Mouse (Mus musculus): ENCODE measurements at regions not wholly inside any gene's neighbourhood (a gene's known extent, or its start where the extent isn't known, plus 50 kb on each side); places are given as distances from the start of the nearest gene placed in this dataset.

DNA sequence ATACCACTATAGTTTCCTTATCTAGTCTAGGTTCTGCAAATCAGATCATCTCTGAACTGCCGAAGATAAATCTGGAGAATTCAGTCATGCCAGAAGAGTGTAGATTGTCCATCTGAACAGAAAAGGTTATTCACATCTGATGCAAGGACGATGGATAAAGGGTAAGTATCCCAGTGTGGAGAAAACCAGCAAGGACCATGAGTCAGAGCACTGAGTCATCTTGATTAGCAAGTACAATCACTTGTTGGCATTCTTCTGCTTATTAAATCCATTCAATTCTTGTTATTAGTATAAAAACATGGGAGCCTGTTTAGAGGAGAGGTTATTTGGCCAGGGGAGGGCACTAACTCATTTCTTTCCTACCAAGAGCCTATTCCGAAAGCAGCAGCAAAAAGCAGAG, 195.7 kb upstream of the Tas2r134 start:
- no peak for TF ChIP-seq USF1 (IDR thresholded peaks at IDR 0.05; ENCODE audit: low read depth)
- TF ChIP-seq FOSL1 (IDR thresholded peaks at IDR 0.05; ENCODE audit: insufficient read depth, low read length, poor library complexity, severe bottlenecking) = peak; percentile 13
- Histone ChIP-seq H3K79me3 (ENCODE audit: low read depth) (no peaks in the 10 kb centered on the region), H3K27me3 (ENCODE audit: control insufficient read depth, insufficient read depth, insufficient read length) (no peaks in the 10 kb centered on the region), H3K79me2 (ENCODE audit: control insufficient read depth, insufficient read depth) (no peaks in the 10 kb centered on the region), H3K36me3 (ENCODE audit: control insufficient read depth, insufficient read depth) (no peaks in the 10 kb centered on the region), H3ac (ENCODE audit: control insufficient read depth, insufficient read length, low read depth) (no peak overlapping the region), H3K4me3 (ENCODE audit: insufficient read depth, poor library complexity, severe bottlenecking) (no peak overlapping the region)

DNA sequence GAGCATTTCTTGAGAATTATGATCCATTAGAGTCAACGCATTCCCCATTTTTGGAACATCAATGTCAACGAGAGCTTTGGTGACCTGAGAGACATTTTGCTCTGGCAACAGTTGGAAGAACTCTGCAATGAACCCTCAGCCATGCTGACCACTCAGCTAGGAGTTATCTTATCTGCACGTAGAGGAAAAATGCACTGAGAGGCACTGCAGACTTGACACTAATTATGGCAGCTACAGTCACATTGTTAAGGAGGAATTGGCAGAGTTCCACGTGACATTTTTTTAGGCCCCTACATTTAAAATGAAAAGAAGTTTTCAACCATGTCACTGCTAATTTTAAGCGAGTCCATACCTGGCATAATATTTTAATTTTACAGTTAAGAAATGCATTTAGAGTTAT, 197.6 kb upstream of the Tas2r134 start:
- Histone ChIP-seq H3K4me3 (ENCODE audit: insufficient read depth, poor library complexity, severe bottlenecking) (no peak overlapping the region), H3K79me3 (ENCODE audit: low read depth) (no peaks in the 10 kb centered on the region), H3K27me3 (ENCODE audit: control insufficient read depth, insufficient read depth, insufficient read length) (no peaks in the 10 kb centered on the region), H3ac (ENCODE audit: control insufficient read depth, insufficient read length, low read depth) (no peak overlapping the region), H3K79me2 (ENCODE audit: control insufficient read depth, insufficient read depth) (no peaks in the 10 kb centered on the region), H3K36me3 (ENCODE audit: control insufficient read depth, insufficient read depth) (no peaks in the 10 kb centered on the region)
- TF ChIP-seq USF1 (IDR thresholded peaks at IDR 0.05; ENCODE audit: low read depth) (no peak), CTCF (IDR thresholded peaks at IDR 0.05; ENCODE audit: control insufficient read depth, insufficient read depth, insufficient read length) (no peak), MAX (IDR thresholded peaks at IDR 0.05) (no peak), MYOG (IDR thresholded peaks at IDR 0.05; ENCODE audit: control insufficient read depth, extremely low read depth, insufficient read length) (no peak)

DNA sequence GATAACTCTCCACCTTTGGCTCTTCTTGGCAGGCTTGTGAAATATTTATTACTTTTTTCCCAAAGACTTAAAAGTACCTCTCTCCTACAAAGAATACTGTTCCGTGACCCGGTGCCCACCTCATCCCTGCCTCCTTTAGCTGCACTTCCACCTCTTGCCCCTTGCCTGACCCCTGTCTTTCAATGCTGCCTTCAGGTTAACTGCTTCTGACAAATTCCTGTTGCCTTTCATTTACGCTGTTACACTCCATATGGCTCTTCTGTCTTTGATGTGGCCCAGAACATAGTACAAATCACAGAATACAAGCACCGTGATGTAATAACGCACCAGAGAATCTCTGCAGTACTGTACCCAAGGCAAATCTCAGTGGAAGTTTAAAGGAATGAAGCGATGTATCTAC, 204.9 kb upstream of the Tas2r134 start:
- Histone ChIP-seq H3K27me3 (ENCODE audit: control insufficient read depth, insufficient read depth, insufficient read length) (no peaks in the 10 kb centered on the region), H3K4me3 (ENCODE audit: insufficient read depth, poor library complexity, severe bottlenecking) (no peak overlapping the region), H3K79me3 (ENCODE audit: low read depth) (no peaks in the 10 kb centered on the region), H3K36me3 (ENCODE audit: control insufficient read depth, insufficient read depth) (no peaks in the 10 kb centered on the region), H3K79me2 (ENCODE audit: control insufficient read depth, insufficient read depth) (no peaks in the 10 kb centered on the region), H3ac (ENCODE audit: control insufficient read depth, insufficient read length, low read depth) (no peak overlapping the region)
- TF ChIP-seq CEBPB (IDR thresholded peaks at IDR 0.05; ENCODE audit: low read depth) = no peak
- no peak for TF ChIP-seq MYOG (IDR thresholded peaks at IDR 0.05; ENCODE audit: control insufficient read depth, extremely low read depth, insufficient read length)
- TF ChIP-seq CTCF (IDR thresholded peaks at IDR 0.05; ENCODE audit: control insufficient read depth, insufficient read depth, insufficient read length) = no peak
- TF ChIP-seq MYOD1 (IDR thresholded peaks at IDR 0.05; ENCODE audit: control insufficient read depth, insufficient read length, low read depth) = no peak
- no peak for TF ChIP-seq FOSL1 (IDR thresholded peaks at IDR 0.05; ENCODE audit: insufficient read depth, low read length, poor library complexity, severe bottlenecking)
- TF ChIP-seq MAX (IDR thresholded peaks at IDR 0.05) = no peak
- no peak for TF ChIP-seq USF1 (IDR thresholded peaks at IDR 0.05; ENCODE audit: low read depth)

DNA sequence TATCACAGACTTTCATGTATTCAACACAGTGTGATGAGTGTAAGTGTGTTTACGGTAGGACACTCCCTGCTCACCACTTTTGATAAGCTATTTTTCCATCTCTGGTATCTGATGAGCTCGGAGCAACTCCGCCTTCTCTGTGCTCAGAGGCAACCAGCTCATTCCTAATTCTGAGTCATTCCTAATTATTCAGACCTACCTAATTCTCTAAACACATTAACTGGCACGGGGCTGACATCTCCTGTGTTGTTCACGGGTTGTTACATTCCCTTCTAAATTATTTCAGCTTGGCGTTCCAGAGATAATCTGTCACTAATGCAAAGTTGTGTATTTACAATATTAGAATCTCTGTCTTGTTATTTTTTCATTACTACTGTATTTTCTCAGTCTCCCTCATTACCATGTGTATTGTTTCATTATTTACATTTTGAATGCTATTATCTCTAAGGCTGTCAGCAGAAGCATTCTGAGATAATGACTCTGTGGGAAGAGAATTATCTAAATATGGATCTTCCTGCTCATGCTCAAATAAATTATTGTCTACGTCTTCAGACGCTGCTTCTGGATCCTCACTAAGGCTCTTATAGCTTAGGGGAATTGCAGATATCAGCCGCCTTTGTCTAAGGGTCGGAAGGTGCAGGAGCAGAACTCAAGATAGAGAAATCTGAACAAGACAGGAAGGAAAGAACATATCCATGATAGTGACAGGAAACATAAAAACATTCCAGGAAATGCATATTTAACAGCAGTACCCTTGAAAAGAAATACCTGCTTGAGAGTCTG, 209.2 kb upstream of the Tas2r134 start:
- H3K79me2 ChIP-seq (ENCODE audit: control insufficient read depth, insufficient read depth) = no peaks in the 10 kb centered on the region
- H3K79me3 ChIP-seq (ENCODE audit: low read depth) = no peaks in the 10 kb centered on the region
- no peaks in the 10 kb centered on the region for H3K36me3 ChIP-seq (ENCODE audit: control insufficient read depth, insufficient read depth)
- H3K4me3 ChIP-seq (ENCODE audit: insufficient read depth, poor library complexity, severe bottlenecking) = no peak overlapping the region
- H3ac ChIP-seq (ENCODE audit: control insufficient read depth, insufficient read length, low read depth) = no peak overlapping the region
- no peaks in the 10 kb centered on the region for H3K27me3 ChIP-seq (ENCODE audit: control insufficient read depth, insufficient read depth, insufficient read length)
- TF ChIP-seq CTCF (IDR thresholded peaks at IDR 0.05; ENCODE audit: control insufficient read depth, insufficient read depth, insufficient read length) (no peak), USF1 (IDR thresholded peaks at IDR 0.05; ENCODE audit: low read depth) (no peak)

DNA sequence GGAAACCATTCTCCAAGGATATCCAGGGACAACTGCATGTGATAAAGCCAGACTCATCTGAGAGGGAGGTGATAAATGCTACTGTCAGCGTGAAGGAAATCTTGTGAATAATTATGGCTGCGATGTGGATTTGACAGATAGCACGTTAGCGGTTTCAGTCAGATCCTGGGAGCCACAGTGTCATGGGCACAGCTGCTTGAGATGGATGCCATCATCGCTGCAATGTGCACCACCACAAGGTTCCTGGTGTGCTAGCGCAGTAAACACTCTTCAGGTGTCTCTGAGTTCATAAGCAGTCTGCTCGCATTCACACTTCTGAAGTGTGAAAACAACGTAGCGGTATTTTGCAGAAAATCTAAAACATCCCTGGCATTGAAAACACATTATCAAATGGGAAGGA, 238.9 kb upstream of the Tas2r134 start:
- Histone ChIP-seq H3K4me3 (ENCODE audit: insufficient read depth, poor library complexity, severe bottlenecking) (no peak overlapping the region), H3ac (ENCODE audit: control insufficient read depth, insufficient read length, low read depth) (no peak overlapping the region), H3K27me3 (ENCODE audit: control insufficient read depth, insufficient read depth, insufficient read length) (no peaks in the 10 kb centered on the region), H3K79me3 (ENCODE audit: low read depth) (no peaks in the 10 kb centered on the region), H3K79me2 (ENCODE audit: control insufficient read depth, insufficient read depth) (no peaks in the 10 kb centered on the region), H3K36me3 (ENCODE audit: control insufficient read depth, insufficient read depth) (no peaks in the 10 kb centered on the region)
- TF ChIP-seq FOSL1 (IDR thresholded peaks at IDR 0.05; ENCODE audit: insufficient read depth, low read length, poor library complexity, severe bottlenecking) = no peak
- no peak for TF ChIP-seq CEBPB (IDR thresholded peaks at IDR 0.05; ENCODE audit: low read depth)
- TF ChIP-seq MAX (IDR thresholded peaks at IDR 0.05) = no peak
- TF ChIP-seq USF1 (IDR thresholded peaks at IDR 0.05; ENCODE audit: low read depth) = no peak
- TF ChIP-seq MYOD1 (IDR thresholded peaks at IDR 0.05; ENCODE audit: control insufficient read depth, insufficient read length, low read depth) = no peak
- TF ChIP-seq CTCF (IDR thresholded peaks at IDR 0.05; ENCODE audit: control insufficient read depth, insufficient read depth, insufficient read length) = no peak
- TF ChIP-seq MYOG (IDR thresholded peaks at IDR 0.05; ENCODE audit: control insufficient read depth, extremely low read depth, insufficient read length) = no peak

DNA sequence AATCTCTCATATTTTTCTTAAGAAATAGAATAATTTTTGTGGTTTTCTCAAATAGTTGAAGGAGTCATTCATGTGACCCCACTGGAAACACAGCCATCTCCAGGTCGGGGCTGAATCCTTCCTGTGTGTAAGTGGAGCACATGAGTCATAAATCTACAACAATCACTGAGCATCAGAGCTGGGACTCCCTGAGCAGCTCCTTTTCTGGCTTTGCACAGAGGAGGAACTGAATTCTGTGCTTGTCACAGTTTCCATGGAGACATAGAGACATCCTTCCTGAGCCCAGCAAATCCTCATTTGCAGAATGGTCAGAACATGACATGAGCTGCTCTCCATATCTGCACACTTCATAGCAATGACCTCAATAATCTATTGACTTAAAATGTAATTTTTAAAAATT, 238.2 kb upstream of the Rnd3 start:
- H3K79me2 ChIP-seq (ENCODE audit: control insufficient read depth, insufficient read depth) = no peaks in the 10 kb centered on the region
- H3K27me3 ChIP-seq (ENCODE audit: control insufficient read depth, insufficient read depth, insufficient read length) = no peaks in the 10 kb centered on the region
- H3K79me3 ChIP-seq (ENCODE audit: low read depth) = no peaks in the 10 kb centered on the region
- no peak for TF ChIP-seq MYOG (IDR thresholded peaks at IDR 0.05; ENCODE audit: control insufficient read depth, extremely low read depth, insufficient read length)
- no peak for TF ChIP-seq CTCF (IDR thresholded peaks at IDR 0.05; ENCODE audit: control insufficient read depth, insufficient read depth, insufficient read length)
- no peak for TF ChIP-seq USF1 (IDR thresholded peaks at IDR 0.05; ENCODE audit: low read depth)
- TF ChIP-seq MAX (IDR thresholded peaks at IDR 0.05) = no peak
- no peak for TF ChIP-seq CEBPB (IDR thresholded peaks at IDR 0.05; ENCODE audit: low read depth)
- TF ChIP-seq FOSL1 (IDR thresholded peaks at IDR 0.05; ENCODE audit: insufficient read depth, low read length, poor library complexity, severe bottlenecking) = no peak
- TF ChIP-seq MYOD1 (IDR thresholded peaks at IDR 0.05; ENCODE audit: control insufficient read depth, insufficient read length, low read depth) = no peak
- no peak overlapping the region for H3K4me3 ChIP-seq (ENCODE audit: insufficient read depth, poor library complexity, severe bottlenecking)
- H3ac ChIP-seq (ENCODE audit: control insufficient read depth, insufficient read length, low read depth) = no peak overlapping the region
- no peaks in the 10 kb centered on the region for H3K36me3 ChIP-seq (ENCODE audit: control insufficient read depth, insufficient read depth)

Data from C2C12 (cell line).